Mouse (Mus musculus) bone marrow macrophage, adult 2 months (primary cell): Measurements from ENCODE around the gene Mturn.

Experiments used
- CTCF ChIP-seq: IDR thresholded peaks from 2 replicates; pipeline ENCODE4 v1.5.1; 2012; ENCODE audit warnings: low read depth, mild to moderate bottlenecking, low read length, moderate library complexity
- POLR2A ChIP-seq: IDR thresholded peaks from 2 replicates; pipeline ENCODE4 v1.6.1; 2012; ENCODE audit warnings: mild to moderate bottlenecking, low read depth, low read length, borderline replicate concordance

GRCm38 (mm10) chr6:54643181-54643580 lies 38.2 kb upstream of the Mturn start:
- TF ChIP-seq CTCF (no peak), POLR2A (no peak)
